Mouse (Mus musculus) heart, adult 9 months (tissue): ENCODE measurements around the gene Kif13a.

Source experiments
- DNase-seq, 2 experiments: peaks; one replicate each; pipeline ENCODE4 v3.0.0; 2022; ENCODE audit warnings: low spot score in 2 of 2

Kif13a gene

DNA sequence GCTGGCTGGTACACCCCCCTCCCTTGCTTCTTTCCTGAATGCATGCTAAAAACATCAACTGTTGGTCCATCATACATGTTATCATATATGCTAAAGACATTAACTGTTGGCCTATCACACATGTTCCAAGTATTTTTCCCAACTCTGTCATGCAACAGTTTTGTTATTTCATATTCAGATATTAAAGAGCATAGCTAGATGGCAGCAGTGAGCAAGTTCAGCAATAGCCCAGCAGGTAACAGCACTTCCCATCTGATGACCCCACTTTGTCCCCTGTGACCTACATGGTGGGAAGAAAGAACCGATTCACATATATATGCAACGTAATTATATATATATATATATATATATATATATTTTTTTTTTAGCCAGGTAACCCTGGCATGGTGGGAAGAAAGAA is 91.1 kb downstream of the Kif13a start:
- DNase-seq, result peak; percentile 17 to 31

DNA sequence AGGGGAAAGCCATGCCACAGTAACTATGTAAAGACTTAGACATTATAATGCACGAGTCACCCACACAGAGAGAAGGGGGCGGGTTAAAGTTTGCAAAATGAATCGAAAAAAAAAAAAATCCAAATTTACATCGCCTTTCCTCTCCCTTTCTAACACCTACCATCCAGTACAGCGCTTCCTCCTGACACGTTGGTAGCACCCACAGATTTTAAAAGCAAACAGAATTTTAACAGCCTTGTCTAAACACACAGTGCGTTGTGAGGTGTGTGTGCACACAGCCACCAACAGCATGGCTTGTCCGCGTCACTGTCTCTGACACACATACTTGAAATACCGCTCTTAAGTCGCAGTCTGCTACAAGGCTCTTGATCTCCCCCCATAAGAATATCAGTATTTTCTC is 94.3 kb downstream of the Kif13a start:
- DNase-seq, result no peak

DNA sequence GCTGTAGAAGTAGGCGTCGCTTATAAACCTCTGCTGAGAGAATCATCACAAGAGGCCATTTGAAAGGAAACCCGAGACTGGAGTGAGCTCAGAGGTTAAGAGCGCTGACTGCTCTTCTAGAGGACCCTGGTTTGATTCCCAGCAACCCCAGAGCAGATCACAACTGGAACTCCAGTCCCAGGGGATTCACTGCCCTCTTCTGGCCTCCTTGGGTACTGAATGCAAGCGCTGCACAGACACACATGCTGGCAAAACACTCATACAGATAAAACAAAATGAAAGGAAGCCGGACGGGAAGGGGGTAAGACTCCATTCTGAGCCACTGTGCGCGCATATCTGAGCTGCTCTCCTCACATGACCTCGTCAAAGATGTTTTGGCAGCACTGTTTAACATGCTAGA is 94.9 kb downstream of the Kif13a start:
- DNase-seq, result peak in 1 of 2 experiments; percentile 17

DNA sequence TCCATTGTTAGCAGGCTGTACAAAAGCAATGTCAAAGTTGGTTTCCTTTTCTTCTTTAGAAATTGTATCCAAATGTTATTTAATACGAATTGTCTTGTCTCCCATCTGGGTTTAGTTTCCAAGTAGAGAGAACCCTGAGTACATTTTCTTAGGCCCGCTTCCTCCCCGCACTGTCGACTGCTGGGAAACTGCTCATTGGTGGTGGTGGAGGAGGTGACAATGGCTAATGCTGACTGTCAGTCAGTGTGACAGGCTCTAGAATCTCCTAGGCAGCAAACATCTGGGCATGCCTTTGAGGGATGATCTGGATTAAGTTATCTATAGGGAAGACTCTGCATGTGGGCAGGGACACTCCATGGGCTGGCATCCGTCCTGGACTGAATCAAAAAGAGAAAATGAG is 96.1 kb downstream of the Kif13a start:
- no peak for DNase-seq

DNA sequence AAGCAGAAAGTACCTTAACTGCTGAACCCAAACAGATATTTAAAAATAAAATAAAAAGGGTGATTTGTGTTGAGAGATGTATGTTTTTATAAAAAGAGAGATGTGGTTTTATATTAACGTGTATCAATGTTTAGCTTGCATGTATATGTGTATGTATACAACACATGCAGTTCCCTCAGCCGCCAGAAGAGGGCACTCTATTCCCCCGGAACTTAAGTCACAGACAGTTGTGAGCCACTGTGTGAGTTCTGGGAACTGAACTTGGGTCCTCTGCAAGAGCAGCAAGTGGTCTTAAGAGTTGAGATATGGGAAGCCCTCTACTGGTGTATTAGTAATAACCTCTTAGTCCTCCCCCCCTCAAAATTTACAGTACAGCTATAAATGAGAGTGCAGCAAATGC is 96.7 kb downstream of the Kif13a start:
- no peak for DNase-seq

DNA sequence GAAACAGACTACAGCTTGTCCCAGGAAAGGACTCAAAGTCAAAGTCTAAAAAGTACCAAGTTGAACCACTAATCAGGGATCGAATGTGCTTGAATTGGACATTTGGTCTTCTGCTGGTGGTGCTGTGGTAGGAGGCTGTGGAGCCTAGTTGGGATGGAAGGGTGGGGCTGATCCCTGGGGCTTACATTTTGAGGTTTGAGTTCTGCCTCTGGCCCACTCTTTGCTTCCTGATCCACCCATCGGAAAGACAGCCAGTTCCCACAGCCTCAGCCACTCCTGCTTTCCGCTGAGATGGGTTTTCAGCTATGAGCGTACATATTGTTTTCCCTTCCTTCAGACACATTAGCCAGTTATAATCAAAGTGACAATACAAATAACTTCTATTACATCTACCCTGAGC is 106.4 kb downstream of the Kif13a start:
- no peak for DNase-seq

DNA sequence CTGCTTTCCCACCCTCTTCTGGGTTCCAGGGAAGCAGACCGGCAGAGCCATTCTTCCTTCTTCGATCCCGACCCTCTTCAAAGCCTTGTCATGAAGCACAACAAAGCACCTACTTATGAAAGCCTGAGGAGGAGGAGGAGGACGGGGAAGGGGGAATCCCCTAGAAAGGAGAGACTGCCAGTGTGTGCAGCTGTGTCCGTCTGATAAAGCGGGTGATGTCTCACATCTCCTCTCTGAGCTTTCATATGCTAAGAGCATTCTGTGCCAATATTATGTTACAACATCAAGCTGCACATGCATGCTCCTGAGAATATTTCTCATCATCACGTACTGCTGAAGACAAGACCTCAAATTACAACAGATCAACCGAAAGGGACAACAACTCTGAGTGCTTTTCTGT is 107.5 kb downstream of the Kif13a start:
- no peak for DNase-seq

DNA sequence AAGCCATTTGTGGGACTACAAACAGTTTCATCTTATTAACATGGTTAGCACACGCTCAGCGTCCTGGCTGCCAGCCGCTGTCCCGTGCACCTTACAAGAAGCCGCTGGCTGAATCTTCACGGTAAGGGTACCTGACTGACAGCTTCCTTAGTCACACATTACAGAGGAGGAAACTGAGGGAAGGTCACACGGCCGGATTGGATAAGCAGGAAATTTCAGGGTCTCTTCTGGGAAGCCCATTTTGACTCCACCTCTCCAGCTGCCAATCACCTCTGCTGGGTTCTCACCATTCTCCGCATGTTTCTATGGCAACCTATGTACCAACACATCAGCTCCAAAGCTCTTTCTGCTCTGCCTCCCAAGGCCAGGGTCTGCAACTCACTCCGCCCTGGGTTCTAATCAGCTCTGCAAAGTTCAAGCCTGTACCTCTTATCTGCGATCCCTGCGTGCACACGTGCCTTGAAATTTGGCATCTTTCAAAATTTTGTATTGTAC is 109.9 kb downstream of the Kif13a start:
- DNase-seq, result no peak

DNA sequence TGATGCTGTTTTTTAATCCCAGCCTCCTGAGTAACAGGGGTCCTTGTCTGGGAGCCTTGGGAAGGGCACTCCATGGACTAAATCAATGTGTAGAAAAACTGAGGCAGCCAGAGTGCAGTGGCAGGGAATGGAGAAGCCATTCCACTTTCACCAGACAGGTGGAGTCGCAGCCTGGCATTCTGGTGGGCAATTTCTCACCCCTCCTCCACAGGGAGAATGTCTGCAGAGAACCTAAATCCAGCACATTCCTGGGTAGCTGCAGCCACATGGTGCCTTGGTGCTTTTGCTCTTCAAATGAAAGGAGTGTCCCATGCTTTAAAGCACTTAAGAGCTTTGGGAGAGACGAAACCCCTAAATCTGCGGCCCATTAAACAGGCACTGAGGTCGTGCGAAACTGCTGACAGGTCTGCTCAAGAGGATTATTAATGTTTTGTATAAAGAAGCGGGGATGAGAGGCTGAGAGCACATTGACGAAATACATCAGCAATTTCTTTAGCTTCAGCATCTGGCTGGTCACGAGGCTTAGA is 110.4 kb downstream of the Kif13a start:
- no peak for DNase-seq

DNA sequence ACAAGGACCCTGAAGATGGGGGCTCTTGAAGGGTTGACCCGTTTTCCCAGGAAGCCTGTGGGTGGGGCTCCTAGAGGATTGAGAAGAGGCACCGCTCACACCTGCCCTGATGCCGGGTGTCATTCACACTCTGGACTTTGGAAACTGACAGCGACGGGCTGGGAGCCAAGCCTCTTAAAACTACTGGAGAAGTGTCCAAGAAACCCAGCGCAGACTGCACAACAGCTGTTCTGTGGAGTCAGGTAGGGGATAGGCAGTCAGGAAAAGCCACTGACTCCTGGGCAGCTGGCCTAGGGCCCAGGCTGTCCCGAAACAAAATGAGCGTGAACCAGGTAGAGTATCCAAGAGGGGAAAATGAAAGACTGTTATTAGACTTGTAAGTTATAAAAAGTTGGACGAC is 111.3 kb downstream of the Kif13a start:
- DNase-seq, result peak in 1 of 2 experiments; percentile 53

DNA sequence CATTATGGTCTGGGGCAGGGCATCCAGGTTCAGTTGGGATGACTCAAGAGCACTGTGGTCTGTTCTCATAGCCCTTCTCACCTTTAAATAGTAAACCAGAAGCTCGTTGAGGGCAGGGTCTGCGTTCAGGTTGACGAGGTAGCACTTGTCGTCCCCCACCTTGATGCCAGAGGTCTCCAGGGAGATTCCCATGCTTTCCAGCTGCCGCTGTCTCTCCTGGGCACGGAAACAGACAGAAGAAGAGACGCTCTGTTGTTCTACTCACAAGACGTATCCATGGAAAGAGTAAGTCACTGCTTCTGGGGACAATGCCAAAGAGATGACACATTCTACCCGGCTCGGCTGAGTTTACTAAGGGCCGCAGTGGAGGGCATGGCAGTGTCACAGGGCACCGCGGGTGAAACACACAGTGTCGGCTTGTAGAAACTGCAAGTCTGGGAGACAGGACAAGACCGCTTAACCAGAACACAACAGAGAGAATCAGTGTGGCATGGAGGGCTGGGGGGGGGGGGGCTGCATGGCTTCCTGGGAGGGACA is 117.0 kb downstream of the Kif13a start:
- peak in 1 of 2 experiments; percentile 60 for DNase-seq

DNA sequence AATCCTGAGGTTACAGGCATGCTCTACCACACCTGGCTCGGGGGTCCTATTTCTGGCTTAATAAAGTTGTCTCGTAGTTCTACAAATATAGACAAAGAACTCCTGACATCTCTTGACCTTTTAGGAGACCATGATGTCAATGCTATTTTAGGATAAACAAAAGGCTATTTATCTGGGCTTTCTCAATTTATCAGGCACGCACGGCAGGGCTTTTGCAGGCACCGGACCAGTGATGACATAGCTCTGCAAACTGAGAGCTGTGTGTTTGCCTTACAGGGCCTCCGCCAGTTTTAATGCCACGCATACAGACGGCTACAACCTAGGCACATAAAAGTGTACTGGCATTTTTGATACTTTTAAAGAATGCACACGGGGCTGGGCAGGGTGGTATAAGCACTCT is 118.0 kb downstream of the Kif13a start:
- no peak for DNase-seq

DNA sequence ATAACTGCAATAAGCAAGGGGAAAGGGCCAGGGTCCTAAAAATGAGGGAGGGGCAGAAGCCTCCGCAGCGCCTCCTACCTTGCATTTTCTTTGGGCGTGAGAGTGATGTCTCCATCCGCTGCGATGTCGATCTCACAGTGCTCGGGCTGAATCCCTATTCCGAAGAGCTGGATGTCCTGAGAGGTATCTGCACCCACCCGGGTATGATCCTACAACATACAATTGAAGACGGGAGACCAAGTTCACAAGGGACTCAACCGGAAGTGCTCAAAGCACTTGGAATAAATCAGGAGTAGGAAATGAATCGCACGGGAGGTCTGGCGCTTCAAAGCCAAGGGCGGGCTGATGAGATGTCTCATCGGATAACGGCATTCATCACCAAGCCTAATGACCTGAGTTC is 119.1 kb downstream of the Kif13a start:
- DNase-seq, result no peak

DNA sequence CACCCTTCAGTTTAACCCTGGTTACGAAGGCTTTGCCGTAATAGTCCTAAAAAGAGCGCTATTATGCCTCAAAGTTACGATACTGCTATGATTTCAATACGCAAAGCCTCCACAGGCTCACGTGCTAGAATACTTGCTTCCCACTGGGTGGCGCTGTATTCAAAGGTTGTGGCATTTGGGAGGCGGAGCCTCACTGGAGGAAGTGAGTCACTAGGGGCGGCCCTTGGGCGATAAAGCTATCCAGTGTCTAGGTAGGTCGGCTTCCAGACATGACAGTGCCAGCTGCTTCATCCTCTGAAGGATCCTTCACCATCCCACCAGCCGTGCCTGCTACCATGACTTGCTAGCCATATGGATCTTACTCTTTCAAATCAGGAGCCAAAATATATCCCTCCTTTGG is 119.6 kb downstream of the Kif13a start:
- DNase-seq, result peak in 1 of 2 experiments; percentile 36

DNA sequence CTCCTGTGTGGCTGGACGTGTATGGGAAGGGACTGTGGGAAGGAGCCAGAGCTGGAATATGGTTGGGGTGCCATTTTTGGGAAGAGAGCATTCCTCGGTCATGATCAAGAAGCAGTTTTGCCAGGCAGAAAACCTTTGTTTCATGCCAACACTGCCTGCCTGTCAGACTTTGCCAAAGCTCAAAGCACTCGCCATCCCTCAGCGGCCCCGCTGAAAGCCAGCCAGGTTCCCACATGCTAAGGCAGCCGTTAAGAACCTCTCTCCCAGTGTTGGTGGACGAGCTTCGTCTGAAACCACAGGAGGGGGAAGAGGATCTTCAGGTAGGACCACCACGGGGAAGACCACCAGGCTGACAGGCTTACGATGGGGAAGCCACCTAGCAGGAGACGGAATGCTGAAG is 121.8 kb downstream of the Kif13a start:
- DNase-seq, result no peak

DNA sequence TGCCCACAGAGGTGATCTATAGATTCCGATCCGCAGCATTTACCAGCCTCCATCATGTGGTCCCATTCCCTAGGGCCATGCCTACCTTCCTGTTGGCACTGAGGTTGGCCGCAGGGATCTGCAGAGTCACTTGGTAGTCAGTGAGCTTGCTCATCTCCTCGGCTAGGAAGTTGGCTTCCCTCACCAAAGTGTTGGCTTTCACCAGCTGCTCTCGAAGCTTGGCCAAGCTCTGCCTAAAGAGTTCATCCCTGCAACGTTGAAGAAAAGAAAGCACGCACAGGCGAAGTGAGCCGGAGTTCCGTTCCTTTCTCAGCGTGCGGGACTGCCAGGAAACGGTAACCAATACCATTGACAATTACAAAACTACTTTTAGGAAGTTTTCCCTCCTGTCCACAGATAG is 128.5 kb downstream of the Kif13a start:
- no peak for DNase-seq

DNA sequence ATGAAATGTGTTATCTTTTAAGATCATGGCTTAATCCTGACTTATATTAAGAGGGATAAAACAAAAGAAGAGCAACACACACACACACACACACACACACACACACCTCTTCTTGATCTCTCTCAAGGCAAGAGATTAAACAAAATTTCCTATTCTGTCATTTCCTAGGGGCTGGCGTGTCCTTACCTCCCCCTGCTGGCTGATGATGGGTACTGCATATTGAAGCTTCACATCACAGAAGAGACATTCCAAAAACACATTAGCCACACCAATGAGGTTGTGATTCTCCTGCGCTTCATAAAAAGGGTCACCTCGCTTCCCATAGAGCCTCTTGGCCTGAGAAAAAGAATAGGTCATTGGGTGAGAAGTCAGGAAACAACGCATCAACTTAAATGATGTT is 131.5 kb downstream of the Kif13a start:
- DNase-seq, result peak in 1 of 2 experiments; percentile 28

DNA sequence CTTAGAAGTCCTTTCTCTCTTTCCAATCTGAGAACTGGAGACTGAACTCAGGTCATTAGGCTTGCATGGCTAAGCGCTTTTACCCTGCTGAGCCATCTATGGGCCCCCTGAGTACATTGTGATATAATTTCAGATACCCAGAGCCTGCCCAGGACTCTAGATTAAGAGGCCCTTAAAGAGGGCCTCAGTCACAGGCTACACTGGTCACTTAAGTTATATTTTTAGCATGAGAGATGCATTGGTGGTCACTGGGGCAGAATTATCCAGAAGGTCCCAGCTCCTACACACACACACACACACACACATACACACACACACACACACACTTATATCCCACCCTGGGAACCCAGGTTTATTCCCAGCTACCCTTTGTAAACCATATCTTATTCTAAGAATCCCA is 133.3 kb downstream of the Kif13a start:
- DNase-seq, result no peak

DNA sequence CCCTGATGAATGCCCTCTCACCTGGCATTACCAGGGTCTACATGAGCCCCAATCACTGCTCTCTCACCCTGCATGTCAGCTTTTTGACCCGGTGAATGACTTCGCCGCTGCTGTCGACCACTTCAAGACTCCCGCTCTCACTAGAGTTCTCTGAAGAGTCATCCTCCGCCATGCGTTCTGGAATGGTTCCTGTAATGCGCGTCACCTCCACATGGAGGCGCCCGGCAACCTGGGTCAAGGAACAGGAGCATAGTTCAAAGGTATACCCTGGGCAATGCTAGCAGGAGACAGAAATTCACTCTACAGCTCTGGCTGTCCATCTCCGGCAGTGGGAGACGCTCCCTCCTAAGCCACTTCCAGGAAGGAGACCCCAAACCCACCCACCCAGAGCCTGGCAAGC is 135.8 kb downstream of the Kif13a start:
- DNase-seq, result no peak

DNA sequence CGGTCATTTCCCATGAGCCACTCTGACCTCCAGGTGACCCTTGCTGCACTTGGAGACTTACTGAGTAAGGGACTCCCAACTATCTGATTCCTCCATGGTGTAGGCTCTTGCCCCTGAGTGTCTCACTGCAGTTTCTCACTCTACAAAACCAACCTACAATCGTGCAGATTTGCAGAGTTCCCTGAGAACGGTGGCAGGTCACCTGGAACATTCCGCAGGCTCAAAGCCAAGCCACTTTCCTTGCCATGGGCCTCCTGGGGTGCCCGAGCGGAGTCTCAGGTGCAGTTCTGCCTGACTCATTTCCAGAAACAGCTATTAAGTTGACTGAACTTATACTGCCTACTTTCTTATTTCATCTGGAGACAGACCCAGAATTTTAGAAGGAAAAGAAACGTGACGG is 141.2 kb downstream of the Kif13a start:
- no peak for DNase-seq

DNA sequence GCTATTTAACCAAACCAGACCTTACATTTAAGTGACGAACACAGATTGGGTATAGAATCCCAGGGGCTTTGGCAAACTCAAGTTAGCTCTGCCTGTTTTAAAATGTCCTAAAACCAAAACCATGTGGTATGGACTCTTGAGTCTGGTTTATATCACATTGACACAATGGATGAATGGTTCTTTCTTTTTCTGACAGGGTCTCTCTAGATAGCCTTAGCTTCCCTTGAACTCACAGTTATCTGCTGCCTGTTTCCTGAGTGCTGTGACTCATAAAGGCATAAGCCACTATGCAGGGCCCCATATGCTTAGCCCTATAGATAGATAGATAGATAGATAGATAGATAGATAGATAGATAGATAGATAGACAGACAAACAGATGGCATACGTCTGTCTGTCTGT is 142.8 kb downstream of the Kif13a start:
- DNase-seq, result no peak

DNA sequence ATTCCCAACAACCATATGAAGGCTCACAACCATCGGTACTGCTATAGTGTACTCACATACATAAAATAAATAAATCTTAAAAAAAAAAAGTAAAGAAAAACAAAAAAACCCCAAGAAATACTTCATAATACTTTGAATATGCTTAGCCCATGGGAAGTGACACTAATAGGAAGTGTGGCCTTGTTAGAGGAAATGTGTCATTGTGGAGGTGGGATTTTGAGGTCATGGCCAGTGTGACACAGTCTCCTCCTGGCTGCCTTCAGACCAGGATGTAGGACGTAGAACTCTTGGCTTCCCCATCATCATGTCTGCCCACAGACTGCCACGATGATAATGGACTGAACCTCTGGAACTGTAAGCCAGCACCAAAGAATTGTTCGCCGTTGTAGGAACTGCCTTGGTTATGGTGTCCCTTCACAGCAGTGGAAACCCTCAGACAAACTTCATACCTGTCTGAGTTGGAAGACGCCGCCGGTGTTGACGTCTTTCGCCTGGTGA is 143.6 kb downstream of the Kif13a start:
- DNase-seq, result no peak

DNA sequence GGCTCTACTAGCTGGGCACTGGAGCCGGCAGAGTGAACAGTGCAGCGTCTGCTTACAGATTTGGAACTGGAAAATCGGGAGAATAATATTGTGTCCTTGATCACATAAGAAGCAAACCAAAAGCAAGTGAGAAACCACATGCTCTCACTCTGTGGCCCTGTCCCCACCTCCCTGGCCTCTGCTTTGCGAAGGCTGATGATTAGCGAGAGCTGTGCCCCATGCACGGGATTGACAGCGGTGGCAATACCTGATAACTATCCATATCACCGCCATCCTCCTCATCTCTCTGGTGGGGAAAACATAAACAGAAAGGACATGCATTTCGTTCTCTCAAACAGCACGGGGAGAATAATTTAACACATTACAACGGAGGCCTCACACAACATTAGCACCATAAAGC is 149.3 kb downstream of the Kif13a start:
- DNase-seq, result no peak

DNA sequence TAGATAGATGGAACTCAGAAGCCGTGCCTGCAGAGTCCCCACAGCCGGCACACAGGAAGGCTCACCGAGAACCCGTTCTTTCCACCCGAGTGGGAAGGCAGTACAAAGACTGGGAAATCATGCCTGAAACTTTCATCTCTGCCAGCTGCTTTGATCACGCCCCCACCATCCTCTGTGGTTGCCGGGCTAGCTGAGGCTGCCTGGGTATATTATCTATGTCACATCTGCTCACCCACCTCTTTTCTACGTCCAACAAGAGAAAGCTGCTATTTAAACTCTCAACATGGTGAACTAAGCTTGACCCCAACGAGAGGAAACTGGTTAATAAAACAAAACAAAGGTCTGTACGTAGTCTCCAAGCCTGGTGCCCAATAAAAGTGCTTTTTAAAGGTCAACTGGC is 149.8 kb downstream of the Kif13a start:
- DNase-seq, result no peak
